In genomic region chr7:140948161-140948560, GRCm38 (mm10) we compare ENCODE assay signal across 15 mouse cellular contexts. TPM values are rescaled to one million over a fixed set of nuclear protein-coding genes. Genes with fewer than 3 reads are reported as not detected.
DNase-seq lines count a peak whose midpoint lies in the region; ATAC-seq and TF ChIP-seq lines count a peak whose summit lies in the region.
"Had no signal": no experiment of that assay in that cellular context is flagged by ENCODE, and none has a peak within 500 bp of the region (broad histone marks: within the 10 kb centered on the region; RNA-seq: fewer than 3 reads in every experiment).

No protein-coding gene starts in this region.

- ATAC-seq in liver, embryonic 13.5 days (ENCODE audit: low read depth) = 0 out of 2 replicates have a peak, but pooled peaks have one; percentile 19
- ATAC-seq: Patski had no signal

- TF ChIP-seq CTCF in layer of hippocampus, adult 2 months (conservative IDR thresholded peaks at IDR 0.05) = no peak

- H3K9ac ChIP-seq in liver, embryonic 13.5 days = no peak overlapping the region

- WGBS in liver, embryonic 13.5 days (ENCODE audit: insufficient replicate concordance) = 28% methylated on average over 8 of the region's 8 CpGs

- no peaks in the 10 kb centered on the region for H3K9me3 ChIP-seq in liver, embryonic 13.5 days (replicated peaks)

- H3K4me1 ChIP-seq in liver, embryonic 13.5 days (replicated peaks) = peaks cover 57% of the 10 kb centered on the region

- H3K27me3 ChIP-seq in liver, embryonic 13.5 days = no peaks in the 10 kb centered on the region
- H3K27me3 ChIP-seq: Patski had no signal

- H3K27ac ChIP-seq in liver, embryonic 13.5 days = peak overlapping the region; percentile 31; the same call in 1 of the 2 replicates
- no peak overlapping the region for H3K27ac ChIP-seq in layer of hippocampus, adult 2 months

- H3K4me3 ChIP-seq in liver, embryonic 13.5 days (replicated peaks) = no peak overlapping the region
- H3K4me3 ChIP-seq in layer of hippocampus, adult 2 months = no peak overlapping the region

- peaks cover 43% of the 10 kb centered on the region for H3K36me3 ChIP-seq in liver, embryonic 13.5 days

- no peak overlapping the region for H3K4me2 ChIP-seq in liver, embryonic 13.5 days

- DNase-seq in kidney, adult 18-20 months = peak; percentile 13
- no peak for DNase-seq in kidney, adult 8-10 months
- DNase-seq in adrenal gland, adult 8-10 months = peak; percentile 82
- peak; percentile 79 for DNase-seq in adrenal gland, postnatal 14 days
- DNase-seq in liver, embryonic 13.5 days = no peak
- no peak for DNase-seq in layer of hippocampus, adult 2 months (ENCODE audit: low spot score in 2 of 2)
- DNase-seq in layer of hippocampus, postnatal 25 days (ENCODE audit: extremely low spot score in 1 of 2, low spot score in 1 of 2) = no peak
- DNase-seq: cerebellum, adult 18-20 months; right cerebral cortex, postnatal 25 days; thymus, postnatal 36 days had no signal

RNA-seq across cellular contexts. Expression of gene Ifitm5, which starts 1.9 kb away (rescaled TPM):
- 1 to 10 TPM; 1.1 to 2.7 (median 1.9) TPM for total RNA-seq in adrenal gland, adult 8-10 months (2022)
- total RNA-seq in adrenal gland, postnatal 14 days (2021) = 0.63 and 1.4 TPM in 2 replicates
- 0.35 and 0.61 TPM in 2 replicates for polyA plus RNA-seq in liver, embryonic 13.5 days (2015; fragmentation: Nextera tagmentation; extraction: Ambion mirVana)
- total RNA-seq in layer of hippocampus, adult 2 months (2021) = not detected
- not detected for total RNA-seq in layer of hippocampus, postnatal 25 days (2021)
- polyA plus RNA-seq: cortical plate, adult 2 months had no signal

RNA-seq across cellular contexts. Expression of gene Pgghg, which starts 7.0 kb away (rescaled TPM):
- 10 to 100 TPM; 37.1 to 69.0 (median 52.9) TPM for total RNA-seq in adrenal gland, adult 8-10 months (2022)
- total RNA-seq in adrenal gland, postnatal 14 days (2021) = 26.9 and 28.9 TPM in 2 replicates
- 5.0 and 5.9 TPM in 2 replicates for polyA plus RNA-seq in liver, embryonic 13.5 days (2015; fragmentation: Nextera tagmentation; extraction: Ambion mirVana)
- 1 to 10 TPM; 4.0 to 7.1 TPM for total RNA-seq in layer of hippocampus, adult 2 months (2021)
- total RNA-seq in layer of hippocampus, postnatal 25 days (2021) = 1 to 10 TPM; 4.0 to 7.1 TPM

RNA-seq across cellular contexts. Expression of gene Gm45717, which starts 7.6 kb away (rescaled TPM):
- total RNA-seq in adrenal gland, adult 8-10 months (2022) = not detected
- 1.1 TPM in 1 of 2 replicates, not detected in the other for total RNA-seq in adrenal gland, postnatal 14 days (2021)
- not detected in 2 replicates for polyA plus RNA-seq in liver, embryonic 13.5 days (2015; fragmentation: Nextera tagmentation; extraction: Ambion mirVana)
- total RNA-seq in layer of hippocampus, adult 2 months (2021) = not detected
- total RNA-seq in layer of hippocampus, postnatal 25 days (2021) = not detected
- total RNA-seq: neutrophil, adult 5-6 weeks had no signal
- polyA plus RNA-seq: cortical plate, adult 2 months; limb, embryonic 11.5 days; stomach, embryonic 14.5 days had no signal

RNA-seq across cellular contexts. Expression of gene Ifitm2, which starts 7.6 kb away (rescaled TPM):
- total RNA-seq in adrenal gland, adult 8-10 months (2022) = 100 to 1,000 TPM; 431 to 671 (median 563) TPM
- total RNA-seq in adrenal gland, postnatal 14 days (2021) = 458 and 515 TPM in 2 replicates
- polyA plus RNA-seq in liver, embryonic 13.5 days (2015; fragmentation: Nextera tagmentation; extraction: Ambion mirVana) = 309 and 331 TPM in 2 replicates
- 10 to 100 TPM; 13.0 to 16.3 TPM for total RNA-seq in layer of hippocampus, adult 2 months (2021)
- total RNA-seq in layer of hippocampus, postnatal 25 days (2021) = 10 to 100 TPM in 1 of 2 experiments, 1 to 10 TPM in 1; 9.7 to 13.4 TPM

RNA-seq across cellular contexts. Expression of gene Ifitm1, which starts 18.9 kb away (rescaled TPM):
- 10 to 100 TPM; 10.6 to 14.0 (median 13.4) TPM for total RNA-seq in adrenal gland, adult 8-10 months (2022)
- 7.3 and 13.5 TPM in 2 replicates for total RNA-seq in adrenal gland, postnatal 14 days (2021)
- 22.3 and 24.0 TPM in 2 replicates for polyA plus RNA-seq in liver, embryonic 13.5 days (2015; fragmentation: Nextera tagmentation; extraction: Ambion mirVana)
- total RNA-seq in layer of hippocampus, adult 2 months (2021) = 1 to 10 TPM; 1.9 to 2.9 TPM
- total RNA-seq in layer of hippocampus, postnatal 25 days (2021) = 1 to 10 TPM; 1.3 to 1.5 TPM

Comparison
In these comparisons a context has a peak if more than half of its experiments do, and no peak if none do; other contexts are left out.
1. DNase-seq: peak in kidney, adult 18-20 months (single experiment), adrenal gland, adult 8-10 months (single experiment) and adrenal gland, postnatal 14 days (single experiment); none in kidney, adult 8-10 months (0 of 2), liver, embryonic 13.5 days (single experiment), layer of hippocampus, adult 2 months (0 of 2) and layer of hippocampus, postnatal 25 days (0 of 2).